Mouse (Mus musculus) spleen, embryonic (tissue): Measurements from ENCODE around the gene Glyat.

Experiments
- CTCF ChIA-PET: fragments of 350-600 bp; sonication (Branson Sonifier 250); formaldehyde crosslinking; loops from one replicate; lab custom pipeline; 2022; lab: Charles Lee

Gene Glyat

GRCm38 (mm10) chr19:12677812-12678211 lies 44.7 kb downstream of the Glyat start, which contains the start of gene Olfr1443:
TSS of gene Olfr1443 (plus strand) at chr19:12678112.
- CTCF ChIA-PET, result interaction anchor here (0.7 kb wide), 1 partner anchor 57 kb away, joined by 3 read pairs; no protein-coding TSS in a partner anchor

GRCm38 (mm10) chr19:12684638-12685037 lies 51.5 kb downstream of the Glyat start:
- CTCF ChIA-PET, result no interaction called here

GRCm38 (mm10) chr19:12685231-12685630 lies 52.1 kb downstream of the Glyat start:
- CTCF ChIA-PET, result no interaction called here

- CTCF ChIA-PET, result no interaction called here
These were observed 62.5 kb downstream of the Glyat start, which contains the start of gene Keg1 for GRCm38 (mm10) chr19:12695590-12695989. TSS of gene Keg1 (plus strand) at chr19:12695786.

DNA sequence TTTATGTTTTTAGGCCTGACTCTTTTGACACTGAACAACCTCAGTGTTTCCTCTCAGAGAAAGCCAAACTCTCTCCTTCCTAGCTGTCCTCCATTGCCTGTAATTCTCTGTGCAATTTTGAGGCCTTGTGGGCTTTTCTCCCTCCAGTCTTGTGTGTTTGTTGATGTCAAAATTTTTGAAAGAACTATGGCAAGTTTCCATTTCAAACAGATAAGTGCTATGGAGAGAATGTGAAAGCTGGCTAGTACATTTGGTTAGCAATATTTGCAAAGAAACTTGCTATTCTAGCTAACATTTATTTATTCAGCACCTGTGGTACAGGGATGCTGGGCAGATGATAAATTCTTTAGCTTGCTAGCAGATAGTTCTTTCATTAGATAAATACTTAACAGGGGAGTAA lies 63.1 kb downstream of the Glyat start:
- CTCF ChIA-PET, result no interaction called here
